Mouse (Mus musculus) bone marrow macrophage, adult 2 months (primary cell): ENCODE measurements around the gene Pdzrn3. TPM values are rescaled to one million over a fixed set of nuclear protein-coding genes. Genes with fewer than 3 reads are reported as not detected.

Source experiments
- H3K27ac ChIP-seq: 2 replicates; pipeline ENCODE4 v1.5.1; 2012; ENCODE audit warnings: low read depth, low read length; ENCODE audit not compliant: insufficient read depth
- H3K4me1 ChIP-seq: 2 replicates; pipeline ENCODE4 v1.6.1; 2012; ENCODE audit warnings: low read length; ENCODE audit not compliant: control insufficient read depth, insufficient read depth
- H3K4me3 ChIP-seq: 2 replicates; pipeline ENCODE4 v1.5.1; 2012; ENCODE audit warnings: mild to moderate bottlenecking, low read length, moderate library complexity; ENCODE audit not compliant: insufficient read depth
- CTCF ChIP-seq: IDR thresholded peaks from 2 replicates; pipeline ENCODE4 v1.5.1; 2012; ENCODE audit warnings: low read depth, mild to moderate bottlenecking, low read length, moderate library complexity
- POLR2A ChIP-seq: IDR thresholded peaks from 2 replicates; pipeline ENCODE4 v1.6.1; 2012; ENCODE audit warnings: mild to moderate bottlenecking, low read depth, low read length, borderline replicate concordance
- polyA plus RNA-seq: library from polyadenylated mRNA; stranded (reverse); fragments of >200 nt; gene quantifications from 2 replicates; pipeline ENCODE4 v1.2.4, GENCODE M21; 2012; ENCODE audit not compliant: missing spikeins, insufficient read depth, insufficient read length

Gene Pdzrn3
- polyA plus RNA-seq, 1 experiment: 0.67 TPM

DNA sequence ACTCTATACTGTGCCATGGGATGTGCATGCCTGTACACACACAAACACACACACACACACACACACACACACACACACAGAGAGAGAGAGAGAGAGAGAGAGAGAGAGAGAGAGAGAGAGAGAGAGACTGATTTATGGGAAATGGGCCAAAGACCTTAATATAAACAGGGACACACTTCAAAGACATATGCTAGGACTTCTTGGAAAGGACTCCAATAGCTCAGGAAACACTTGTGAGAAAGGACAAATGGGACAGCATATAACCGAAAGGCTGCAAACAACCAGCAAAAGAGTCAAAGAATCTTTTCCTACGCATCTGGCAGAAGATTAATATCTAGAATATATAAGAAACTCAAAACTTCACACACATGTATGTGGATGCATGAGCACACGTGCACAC is 43.2 kb downstream of the Pdzrn3 start:
- Histone ChIP-seq H3K27ac (no peak overlapping the region), H3K4me3 (no peak overlapping the region), H3K4me1 (no peaks in the 10 kb centered on the region)
- TF ChIP-seq POLR2A (no peak), CTCF (no peak)

DNA sequence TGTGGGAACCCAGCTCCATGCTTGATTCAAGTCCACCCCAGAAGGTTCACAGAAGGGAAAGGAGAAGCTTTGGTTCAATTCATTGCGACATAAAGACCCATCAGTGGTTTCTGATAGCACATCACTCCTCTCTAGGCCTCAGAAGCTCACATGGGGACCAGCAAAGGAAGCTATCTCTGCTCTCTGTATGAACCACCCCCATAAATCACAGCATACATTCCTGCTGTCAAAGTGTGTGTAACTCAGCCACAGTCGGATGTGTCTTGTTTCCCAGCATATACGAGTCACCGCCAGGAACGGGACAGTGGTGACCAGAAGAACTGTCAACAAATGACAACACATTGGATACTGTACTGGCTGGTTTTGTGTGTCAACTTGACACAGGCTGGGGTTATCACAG is 47.3 kb downstream of the Pdzrn3 start:
- Histone ChIP-seq H3K27ac (no peak overlapping the region), H3K4me1 (no peaks in the 10 kb centered on the region), H3K4me3 (no peak overlapping the region)
- TF ChIP-seq CTCF (no peak), POLR2A (no peak)

DNA sequence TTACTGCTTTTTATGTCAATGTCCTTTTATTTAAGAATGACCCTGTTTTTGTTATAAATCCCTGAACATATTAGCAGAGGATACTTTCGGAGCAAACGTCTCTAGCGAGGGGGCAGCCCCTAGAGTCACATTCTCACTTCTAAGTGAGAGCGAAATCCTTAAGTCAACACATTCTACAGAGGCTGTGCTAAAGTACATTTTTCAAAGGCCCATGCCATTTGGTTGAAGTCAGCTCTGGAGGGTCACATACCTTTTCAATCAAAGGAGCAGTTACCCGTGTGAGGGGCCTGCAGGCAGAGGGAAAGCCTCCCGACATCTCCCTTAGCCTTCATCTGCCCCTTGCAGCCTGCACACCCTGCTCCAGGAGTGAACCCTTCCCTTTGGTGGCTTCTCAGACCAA is 48.2 kb downstream of the Pdzrn3 start:
- TF ChIP-seq CTCF (no peak), POLR2A (no peak)
- H3K4me3 ChIP-seq: no peak overlapping the region
- no peak overlapping the region for H3K27ac ChIP-seq
- H3K4me1 ChIP-seq: no peaks in the 10 kb centered on the region

DNA sequence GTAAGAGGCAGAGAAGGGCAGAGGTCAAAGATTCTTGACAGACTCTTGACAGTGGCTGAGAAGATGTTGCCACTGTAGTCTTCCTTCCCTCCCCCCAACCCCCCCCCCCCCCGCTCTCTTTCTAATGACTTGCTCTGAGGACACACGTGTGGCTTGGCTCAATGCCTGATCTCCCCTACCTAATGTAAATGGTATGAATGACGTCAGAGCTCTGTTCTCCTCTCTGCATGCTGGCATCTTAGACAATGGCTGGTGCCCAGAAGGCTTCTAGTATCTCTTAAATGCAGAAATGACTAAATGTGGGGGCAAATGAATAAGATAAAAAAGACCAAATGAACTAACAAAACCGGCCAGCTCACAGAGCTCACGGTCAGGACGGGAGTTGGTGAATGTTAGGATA is 49.2 kb downstream of the Pdzrn3 start:
- H3K4me1 ChIP-seq: no peaks in the 10 kb centered on the region
- TF ChIP-seq CTCF: no peak
- no peak for TF ChIP-seq POLR2A
- H3K27ac ChIP-seq: no peak overlapping the region
- no peak overlapping the region for H3K4me3 ChIP-seq

DNA sequence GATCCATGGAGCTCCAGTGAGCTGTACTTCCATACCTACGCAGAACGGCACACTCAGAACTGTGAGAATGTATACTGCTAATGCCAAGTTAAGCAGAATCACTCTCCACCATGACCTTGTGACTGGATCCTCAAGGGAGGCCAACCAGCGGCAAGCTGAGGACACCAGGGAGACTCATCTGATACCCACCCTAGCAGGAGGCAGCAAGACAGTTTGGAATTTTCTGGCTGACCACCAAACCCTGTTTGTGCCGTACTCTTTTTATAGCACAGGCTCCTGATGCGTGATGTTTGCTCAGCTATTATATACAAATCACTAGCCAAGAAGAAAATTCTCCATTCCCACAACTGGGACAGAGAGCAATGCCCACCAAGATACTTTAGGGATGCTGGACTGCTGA is 50.0 kb downstream of the Pdzrn3 start:
- Histone ChIP-seq H3K27ac (no peak overlapping the region), H3K4me1 (no peaks in the 10 kb centered on the region), H3K4me3 (no peak overlapping the region)
- TF ChIP-seq POLR2A (no peak), CTCF (no peak)

DNA sequence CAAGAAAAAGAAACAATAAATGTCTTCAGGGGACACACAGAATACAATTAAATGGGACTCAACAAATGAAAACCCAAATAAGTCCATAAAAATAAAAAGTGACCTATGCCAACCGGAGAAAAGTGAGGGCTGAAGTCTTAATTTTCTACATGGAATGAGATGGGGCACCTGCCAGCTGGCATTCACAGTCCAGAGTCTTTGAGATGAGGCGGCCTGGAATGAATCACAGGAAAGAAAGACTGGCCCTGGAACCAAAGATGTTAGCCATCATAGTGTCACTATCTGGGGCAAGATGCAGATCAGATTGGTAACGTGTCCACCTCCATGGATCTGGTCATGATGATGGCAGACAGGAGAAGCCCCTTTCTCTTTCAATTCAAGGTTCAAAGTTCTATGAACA is 50.5 kb downstream of the Pdzrn3 start:
- H3K4me3 ChIP-seq: no peak overlapping the region
- no peak for TF ChIP-seq CTCF
- H3K4me1 ChIP-seq: no peaks in the 10 kb centered on the region
- no peak overlapping the region for H3K27ac ChIP-seq

DNA sequence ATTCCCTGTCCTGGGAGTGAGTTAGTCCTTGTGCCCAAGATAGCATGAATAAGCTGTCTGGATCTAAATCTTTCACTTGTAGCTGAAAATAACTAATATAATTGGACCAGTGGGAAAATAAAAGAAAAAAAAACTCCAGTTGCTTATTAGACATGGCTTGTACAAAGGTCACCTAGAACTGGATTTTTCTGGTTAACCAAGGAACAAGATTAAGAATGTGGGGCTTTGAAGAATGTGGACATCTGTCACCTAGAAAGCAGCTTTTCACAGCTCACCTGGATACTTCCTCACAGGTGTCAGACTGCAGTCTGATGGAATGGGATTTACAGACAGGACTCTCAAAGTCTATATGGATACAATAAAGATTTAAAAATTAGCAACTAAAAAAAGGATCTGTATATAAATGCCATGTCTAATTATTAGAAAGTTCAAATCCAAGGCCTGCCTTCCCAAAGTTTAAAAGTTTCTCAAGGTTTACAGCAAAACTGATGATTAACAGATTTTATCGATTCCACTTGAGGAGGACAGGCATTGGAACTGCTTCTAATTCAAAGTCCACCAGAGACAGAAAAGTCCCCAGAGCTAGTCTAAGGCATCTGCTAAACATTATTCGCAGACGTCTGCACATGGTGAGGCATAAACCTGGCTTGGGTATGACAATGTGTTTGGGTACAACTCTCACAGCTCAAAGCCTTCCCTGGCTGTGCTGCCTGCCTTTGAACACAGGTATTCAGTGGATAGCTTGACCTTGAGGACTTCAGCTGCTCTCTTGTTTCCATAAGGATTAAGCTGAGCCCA is 51.7 kb downstream of the Pdzrn3 start:
- no peak overlapping the region for H3K27ac ChIP-seq
- no peaks in the 10 kb centered on the region for H3K4me1 ChIP-seq
- H3K4me3 ChIP-seq: no peak overlapping the region
- TF ChIP-seq CTCF (no peak), POLR2A (no peak)

DNA sequence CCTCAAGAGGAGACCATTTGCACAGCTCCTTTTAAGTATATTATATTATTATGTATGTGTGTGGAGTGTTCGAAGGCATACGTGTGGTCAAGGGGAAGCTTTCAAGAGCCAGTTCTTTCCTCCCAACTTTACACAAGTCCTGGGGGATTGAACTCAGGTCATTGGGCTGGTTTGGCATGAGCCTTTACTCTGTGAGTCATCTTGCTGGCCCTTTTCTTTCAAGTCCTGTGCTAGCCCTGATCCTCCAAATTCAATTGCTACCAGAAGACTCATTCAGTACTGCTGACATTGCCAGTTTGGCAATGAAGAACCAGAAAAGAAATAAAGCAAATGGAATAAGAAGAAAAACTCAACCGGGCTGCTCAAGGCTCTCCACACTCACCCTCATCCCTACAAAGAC is 55.1 kb downstream of the Pdzrn3 start:
- Histone ChIP-seq H3K27ac (no peak overlapping the region), H3K4me1 (no peaks in the 10 kb centered on the region), H3K4me3 (no peak overlapping the region)
- TF ChIP-seq CTCF: no peak
- no peak for TF ChIP-seq POLR2A

DNA sequence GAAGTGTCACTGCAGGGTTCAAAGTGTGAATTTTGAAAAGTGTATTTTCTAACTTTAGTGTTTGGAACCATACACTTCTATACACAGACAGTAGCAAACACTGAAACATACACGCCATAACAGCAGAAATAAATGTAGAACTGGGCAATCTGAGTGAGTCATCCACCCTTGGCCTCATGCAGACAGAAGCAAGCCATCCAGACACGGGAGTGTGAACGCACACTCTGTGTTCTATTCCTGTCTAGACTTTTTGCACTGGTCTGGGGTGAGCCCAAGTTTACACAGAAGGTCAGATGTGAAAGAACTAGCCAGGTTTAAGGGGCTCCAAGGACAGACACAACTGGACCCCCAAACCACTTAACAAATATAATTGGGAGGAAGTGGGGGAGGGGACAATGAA is 57.3 kb downstream of the Pdzrn3 start:
- no peaks in the 10 kb centered on the region for H3K4me1 ChIP-seq
- H3K4me3 ChIP-seq: no peak overlapping the region
- no peak overlapping the region for H3K27ac ChIP-seq
- no peak for TF ChIP-seq CTCF
- TF ChIP-seq POLR2A: no peak

DNA sequence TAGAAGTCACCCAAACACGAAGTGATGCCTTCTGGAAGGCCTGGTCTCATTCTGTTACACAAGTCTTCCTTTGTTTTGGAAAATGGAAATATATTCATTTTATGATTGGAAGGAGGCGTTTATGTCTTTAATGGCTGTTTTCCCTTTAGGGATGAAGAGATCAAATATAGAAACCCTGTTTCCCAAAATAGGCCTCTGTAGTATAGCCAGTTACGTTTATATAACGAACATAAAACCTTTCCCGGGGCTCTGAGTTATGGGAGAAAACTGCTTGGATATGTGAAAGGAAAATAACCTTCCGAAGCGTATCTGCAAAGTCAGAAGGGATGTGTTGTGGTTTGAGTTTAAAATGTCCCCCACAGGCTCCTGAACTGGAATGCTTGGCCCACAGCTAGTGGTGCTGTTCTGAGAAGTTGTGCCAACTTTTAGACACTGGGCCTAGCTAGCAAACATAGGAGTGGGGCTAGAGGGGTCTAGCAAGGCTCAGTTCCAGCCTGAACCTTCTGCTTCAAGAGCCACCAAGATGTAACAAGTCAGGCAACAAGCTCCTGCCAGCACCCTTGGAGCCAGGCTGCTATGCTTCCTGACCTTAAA is 58.2 kb downstream of the Pdzrn3 start:
- Histone ChIP-seq H3K4me3 (no peak overlapping the region), H3K27ac (no peak overlapping the region), H3K4me1 (no peaks in the 10 kb centered on the region)
- no peak for TF ChIP-seq CTCF
- no peak for TF ChIP-seq POLR2A
